Mouse (Mus musculus) left cerebral cortex, adult 9 months (tissue): Measurements from ENCODE around the gene Bcl2l11.
A peak's percentile ranks its signal among the peaks of the same experiment; 100 is the strongest.

Source experiments
- DNase-seq, 2 experiments: peaks; one replicate each; pipeline ENCODE4 v3.0.0; 2022; ENCODE audit warnings: low spot score in 2 of 2

Gene Bcl2l11

DNA sequence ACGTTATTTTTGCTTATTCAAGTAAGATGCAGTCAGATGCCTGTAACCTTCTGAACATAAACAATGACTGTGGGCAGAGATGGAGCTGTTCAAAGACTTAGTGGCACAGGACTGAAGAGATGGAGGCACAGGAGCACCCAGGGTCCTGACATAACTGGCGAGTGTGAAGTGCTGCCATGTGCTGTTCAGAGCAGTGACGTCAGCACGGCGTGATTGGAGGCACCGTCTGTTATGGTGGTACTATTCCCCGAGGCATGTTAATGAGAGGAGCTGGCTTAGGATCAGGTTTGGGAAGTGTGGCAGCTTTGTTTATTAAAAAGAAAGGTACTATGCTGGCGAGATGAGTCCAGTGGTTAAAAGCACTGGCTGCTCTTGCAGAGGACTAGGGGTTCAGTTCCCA, 13.1 kb downstream of the Bcl2l11 start:
- DNase-seq, result no peak

DNA sequence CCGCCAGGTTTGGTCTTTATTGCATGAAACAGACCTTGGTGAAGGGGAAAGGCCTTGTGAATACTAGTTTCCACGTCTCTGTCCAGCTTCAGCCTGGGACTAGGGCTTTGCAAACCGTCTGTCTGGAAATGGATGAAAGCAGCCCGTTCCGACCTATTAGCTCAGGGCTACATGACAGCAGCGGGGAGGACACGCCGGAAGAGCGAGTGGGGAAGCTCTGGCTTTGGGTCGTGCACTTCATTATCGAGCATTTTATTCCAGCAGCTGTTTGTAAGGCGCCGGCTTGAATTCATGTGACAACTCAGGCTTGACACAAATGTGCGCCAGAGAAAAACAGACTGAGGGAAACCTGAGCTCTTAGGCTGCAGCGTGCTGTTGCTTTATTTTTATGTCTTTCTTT, 13.9 kb downstream of the Bcl2l11 start:
- no peak for DNase-seq

DNA sequence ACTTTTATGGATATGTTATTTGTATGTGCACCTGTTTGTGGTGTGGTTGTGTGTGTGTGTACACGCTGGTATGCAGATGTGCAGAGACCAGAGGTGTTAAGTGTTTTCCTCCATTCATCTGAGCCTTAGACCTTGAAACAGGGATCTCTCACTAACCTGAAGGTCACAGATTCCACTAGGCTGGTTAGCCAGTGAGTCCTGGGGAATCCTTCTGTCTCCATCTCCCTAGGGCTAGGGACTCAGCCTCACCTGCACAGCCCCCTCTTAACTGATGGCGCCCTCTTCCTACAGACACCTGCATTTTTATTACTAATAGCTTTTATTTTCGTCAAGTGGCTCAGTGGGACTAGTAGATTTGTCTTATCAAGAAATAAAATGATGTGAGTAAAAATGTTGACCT, 14.3 kb downstream of the Bcl2l11 start:
- no peak for DNase-seq

DNA sequence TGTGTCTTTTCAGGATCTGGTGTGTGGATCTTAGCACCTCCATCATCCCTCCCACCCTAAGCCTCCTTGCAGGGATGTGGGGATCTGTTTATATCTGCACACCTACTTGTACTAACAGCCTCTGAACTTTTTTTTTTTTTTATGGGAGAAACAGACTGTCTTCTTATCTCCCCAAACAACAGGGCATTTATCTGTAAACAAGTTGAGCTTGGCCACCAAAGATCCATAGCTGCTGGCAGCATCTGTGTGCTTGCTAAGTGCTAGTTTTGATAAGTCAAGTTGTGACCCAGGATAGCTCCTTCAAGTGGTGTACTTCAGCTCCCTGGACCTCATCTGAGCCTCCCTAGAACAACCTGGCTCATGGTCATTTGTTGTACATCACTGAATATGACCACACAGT, 18.2 kb downstream of the Bcl2l11 start:
- DNase-seq, result no peak

DNA sequence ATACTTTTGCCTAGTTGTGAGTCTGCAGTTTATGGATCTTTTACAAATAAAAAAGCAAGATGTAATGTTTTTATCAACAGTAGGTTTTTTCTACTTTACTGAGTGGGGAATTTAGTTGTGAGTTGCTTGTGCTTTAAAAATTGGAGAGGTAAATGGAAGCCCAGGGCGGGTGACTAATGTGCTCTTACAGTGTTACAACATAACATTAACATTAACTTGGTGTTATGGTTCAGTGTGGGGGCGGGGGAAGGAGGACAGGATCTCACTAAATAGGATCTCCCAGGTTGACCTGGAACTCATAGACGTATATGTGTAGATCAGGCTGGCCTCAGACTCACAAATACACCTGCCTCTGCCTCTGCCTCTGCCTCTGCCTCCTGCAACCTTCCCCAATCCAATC, 19.6 kb downstream of the Bcl2l11 start:
- DNase-seq, result no peak

DNA sequence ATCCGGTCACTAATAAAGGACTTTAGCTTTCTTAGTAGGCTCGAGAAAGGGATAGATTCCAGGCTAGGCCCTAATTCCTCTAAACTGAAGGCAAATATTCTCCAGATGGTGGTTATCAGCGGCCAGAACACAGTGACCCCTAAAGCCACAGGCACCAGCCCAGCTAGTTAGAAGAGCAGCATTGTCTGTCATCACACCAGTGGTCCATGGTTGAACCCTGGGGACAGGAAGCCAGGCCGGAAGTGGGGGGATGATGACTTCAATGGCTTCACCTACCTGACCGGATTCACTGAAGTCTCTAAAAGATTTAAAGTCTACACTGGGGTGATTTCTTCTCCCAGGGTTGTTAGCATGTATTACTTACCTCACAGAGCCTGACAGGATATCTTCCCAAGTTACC, 23.8 kb downstream of the Bcl2l11 start:
- DNase-seq, result no peak

DNA sequence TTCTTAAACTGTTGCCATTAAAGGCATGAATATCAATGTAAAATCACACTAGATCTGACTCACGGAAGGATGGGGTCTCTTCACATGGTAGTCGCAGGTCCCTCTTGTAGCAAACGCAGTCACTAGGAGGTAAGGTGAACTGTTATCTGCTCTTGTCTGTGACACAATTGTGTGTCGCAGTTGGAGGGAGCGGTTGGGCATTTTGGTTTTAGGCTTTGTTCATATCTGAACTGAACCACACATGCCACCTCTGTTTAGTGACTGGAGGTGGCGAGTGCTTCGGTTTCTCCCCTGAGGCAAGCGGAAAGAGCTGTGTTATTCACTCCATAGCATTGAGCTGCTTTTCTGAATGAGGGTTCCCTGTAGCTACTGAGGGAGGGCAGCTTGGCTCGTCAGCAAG, 26.4 kb downstream of the Bcl2l11 start:
- no peak for DNase-seq

DNA sequence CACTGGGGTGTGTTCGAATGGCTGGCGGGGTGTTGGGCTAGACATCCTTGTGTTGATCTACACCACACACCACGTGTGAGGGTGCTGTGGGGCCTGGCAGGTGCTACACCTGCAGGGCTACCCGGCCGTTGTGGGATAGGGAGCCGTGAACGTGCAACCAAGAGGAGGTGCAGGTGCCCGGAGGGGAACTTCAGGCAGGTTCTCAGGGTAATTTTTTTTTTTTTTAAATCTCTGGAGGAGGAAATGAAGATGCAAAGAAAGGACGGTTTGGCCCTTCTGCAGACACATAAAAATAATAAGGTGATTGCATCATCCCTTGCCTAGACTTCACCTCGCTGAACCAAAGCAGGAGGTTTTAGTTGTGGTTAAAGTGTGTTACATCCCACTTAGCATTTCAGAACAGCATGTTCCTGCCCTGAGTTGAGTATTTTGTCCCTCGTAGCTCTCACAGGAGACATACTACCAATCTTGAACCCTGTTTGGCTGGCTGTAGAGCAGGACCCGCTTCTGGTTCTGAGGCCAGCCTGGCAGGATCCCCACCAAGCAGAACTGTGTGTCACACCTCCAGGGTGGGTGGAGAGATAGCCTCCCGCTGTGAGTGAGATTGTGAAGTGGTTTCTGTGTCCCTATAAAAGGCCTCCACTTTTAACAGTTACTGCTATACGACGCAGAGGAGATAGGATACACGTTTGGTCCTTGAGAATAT, 27.2 kb downstream of the Bcl2l11 start:
- DNase-seq, result no peak

DNA sequence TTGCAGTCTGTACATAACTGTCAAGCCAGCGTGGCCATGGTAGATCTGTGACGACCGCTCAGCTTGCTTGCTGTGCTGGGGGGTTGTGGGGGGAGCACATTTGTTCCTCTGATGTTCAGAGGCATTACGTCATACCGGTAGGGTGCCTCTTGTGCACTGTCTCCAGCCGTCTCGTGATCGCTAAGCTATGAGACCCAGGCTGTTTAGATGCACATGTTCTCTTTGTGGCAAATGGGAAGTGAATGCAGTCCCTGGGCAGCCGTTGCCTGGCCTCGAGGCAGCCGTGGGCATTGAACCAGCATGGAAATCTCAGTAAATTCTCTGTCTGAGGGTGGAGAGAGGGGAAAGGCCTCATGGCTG, 27.7 kb downstream of the Bcl2l11 start:
- no peak for DNase-seq

DNA sequence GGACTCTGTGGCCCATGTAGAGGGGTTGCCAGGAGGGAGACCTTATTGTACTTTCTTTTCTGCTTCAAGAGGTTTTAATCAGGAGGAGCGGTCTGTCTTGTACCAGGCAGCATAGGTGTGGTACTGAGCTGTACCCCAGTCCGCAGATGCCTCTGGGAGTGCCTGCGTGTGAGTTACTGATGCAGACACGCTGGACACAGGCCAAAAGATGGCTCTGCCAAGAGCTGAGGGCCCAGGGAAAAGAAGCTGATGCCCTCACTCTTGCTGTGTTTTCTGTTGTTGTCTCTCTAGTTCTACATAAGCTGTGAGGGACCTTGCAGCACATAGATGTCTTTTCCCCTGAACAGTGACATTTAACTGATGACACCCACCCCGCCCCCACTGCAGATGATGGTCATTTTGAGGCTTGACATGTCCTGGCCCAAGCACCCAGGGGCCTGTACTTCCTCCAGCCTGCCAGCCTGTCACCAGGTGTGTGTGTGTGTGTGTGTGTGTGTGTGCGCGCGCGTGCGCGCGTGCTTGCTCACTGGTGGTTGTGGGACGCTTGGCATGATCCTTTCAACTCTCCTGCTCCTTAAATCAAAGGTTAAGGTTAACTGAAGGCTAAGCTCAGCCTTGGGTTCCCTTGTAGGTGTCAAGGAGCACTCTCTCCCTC, 29.7 kb downstream of the Bcl2l11 start:
- DNase-seq, result no peak

DNA sequence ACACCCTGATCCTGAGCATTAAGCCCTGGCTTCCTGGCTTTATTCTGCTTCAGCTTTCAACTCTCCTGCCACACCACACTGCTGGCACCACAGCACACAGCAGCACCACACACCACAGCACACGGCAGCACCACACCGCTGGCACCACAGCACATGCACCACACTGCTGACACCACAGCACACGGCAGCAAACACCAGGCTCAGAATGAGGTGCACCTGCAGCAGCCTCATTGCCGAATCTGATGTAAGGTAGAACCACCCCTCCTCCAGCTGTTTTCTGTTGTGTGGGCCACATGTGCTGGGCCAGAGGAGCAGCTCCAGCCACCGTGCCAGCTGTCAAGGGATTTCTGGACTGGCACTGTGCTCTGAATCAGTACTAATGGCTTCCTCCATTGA, 30.2 kb downstream of the Bcl2l11 start:
- DNase-seq, result no peak

DNA sequence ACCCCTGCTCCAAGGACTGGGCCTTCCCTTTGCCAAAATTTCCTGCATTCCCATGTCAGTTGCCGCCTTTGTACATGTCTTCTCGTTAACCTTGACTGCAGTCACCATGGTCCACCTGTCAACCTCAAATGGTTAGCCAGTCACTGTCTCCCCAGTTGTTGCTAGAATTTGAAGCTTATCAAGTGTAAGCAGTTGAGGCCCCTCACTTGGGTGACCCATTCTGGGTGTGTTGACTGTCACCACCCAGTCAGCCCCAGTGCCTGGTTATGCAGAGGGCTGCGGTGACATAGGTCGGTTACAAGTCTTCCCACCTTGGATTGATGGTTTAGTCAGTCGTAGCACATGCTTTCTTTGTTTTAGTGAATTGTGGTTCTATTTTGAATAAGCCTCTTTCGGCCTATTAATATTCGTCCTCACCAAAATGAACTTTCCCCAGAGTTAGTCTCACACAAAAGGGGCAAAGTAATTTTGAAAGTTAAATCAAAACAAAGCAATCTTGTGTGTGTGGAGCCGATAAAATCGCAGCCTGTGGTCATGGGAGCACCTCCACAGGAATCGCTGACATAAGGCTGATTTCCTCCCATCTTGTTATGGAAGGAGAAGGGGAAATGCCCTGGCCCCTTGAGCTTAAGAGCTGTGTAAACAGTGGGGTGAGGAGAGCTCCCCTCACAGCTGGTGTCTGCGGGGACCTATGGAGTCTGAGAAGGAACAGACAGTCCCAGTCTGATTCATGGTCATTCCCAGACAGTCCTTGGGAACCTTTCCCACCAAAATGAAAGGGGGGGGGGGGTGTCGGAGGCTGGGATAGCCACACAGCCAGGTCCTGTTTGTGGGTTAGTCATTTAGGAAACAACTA, 30.9 kb downstream of the Bcl2l11 start:
- DNase-seq, result no peak

DNA sequence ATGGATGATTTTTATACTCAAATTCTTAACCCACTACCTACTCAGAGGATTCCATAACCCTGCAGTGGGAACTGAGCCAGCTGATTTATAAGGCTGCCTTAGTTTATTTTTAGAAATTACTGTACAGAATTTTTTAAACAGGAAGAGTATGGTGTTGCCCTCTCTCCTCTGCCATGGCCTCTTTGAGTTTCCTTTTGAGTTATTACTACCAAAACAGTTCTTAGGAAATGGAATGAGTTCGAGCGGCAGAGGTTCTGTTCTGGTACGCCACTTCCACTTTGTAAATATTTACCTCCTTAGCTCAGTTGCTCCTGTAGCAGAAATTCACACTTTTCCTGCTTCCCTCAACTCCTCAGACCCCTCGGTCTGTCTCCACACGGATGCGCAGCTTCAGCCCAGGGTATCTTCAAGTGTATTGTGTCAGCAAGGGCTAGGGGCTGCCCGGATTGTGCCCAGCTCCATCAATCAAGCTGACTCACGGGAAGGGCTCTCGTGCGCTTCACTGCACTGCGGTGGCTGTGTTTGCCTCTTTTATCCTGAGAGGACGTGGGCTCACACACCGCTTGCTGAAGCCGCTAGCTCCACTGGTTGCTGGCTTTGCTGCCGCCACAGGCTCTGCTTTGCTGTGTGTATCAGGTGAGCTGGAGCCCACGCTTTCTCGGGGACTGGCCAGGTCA, 33.0 kb downstream of the Bcl2l11 start:
- no peak for DNase-seq

DNA sequence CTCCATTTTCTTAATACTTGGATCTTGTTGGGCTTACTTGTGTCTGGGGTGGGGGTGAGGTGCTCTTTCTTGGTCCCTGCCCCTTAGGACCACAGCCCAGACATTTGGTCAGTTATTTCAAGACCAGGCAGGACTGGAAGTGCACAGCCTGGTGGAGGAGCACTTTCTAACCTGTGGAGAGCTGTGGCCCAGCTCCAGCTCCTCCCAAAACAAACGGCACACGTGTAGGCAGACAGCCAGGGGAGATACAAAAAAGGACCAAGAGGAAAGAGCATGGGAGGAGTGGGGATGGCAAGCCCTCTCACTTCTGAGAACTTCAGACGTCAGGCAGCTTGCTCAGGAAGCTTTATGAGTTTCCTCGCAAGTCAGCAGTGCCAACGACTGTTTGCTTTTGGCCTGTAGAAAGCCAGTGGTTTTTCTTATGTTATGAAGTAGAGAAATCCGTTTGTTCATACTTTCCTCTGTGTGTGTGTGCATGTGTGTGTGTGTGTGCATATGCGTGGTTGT, 33.8 kb downstream of the Bcl2l11 start:
- no peak for DNase-seq

DNA sequence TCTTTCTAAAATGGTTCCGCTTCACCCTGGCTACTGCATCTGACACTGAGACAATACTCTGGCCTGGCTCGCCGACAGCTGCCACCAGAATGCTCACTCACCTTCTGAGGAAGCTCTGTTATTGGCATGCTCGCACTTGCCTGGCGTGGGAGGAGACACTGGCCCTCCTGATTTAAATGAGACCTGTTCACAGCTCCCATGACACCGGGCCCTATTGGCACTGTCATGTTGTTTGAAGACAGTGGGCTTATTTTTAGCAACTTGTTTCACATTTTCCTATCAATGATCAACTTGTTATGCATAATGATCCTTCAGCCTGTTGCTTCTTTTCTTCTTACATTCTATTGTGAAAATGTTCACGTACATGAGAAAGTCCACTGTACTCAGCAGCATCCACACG, 37.3 kb downstream of the Bcl2l11 start:
- no peak for DNase-seq

DNA sequence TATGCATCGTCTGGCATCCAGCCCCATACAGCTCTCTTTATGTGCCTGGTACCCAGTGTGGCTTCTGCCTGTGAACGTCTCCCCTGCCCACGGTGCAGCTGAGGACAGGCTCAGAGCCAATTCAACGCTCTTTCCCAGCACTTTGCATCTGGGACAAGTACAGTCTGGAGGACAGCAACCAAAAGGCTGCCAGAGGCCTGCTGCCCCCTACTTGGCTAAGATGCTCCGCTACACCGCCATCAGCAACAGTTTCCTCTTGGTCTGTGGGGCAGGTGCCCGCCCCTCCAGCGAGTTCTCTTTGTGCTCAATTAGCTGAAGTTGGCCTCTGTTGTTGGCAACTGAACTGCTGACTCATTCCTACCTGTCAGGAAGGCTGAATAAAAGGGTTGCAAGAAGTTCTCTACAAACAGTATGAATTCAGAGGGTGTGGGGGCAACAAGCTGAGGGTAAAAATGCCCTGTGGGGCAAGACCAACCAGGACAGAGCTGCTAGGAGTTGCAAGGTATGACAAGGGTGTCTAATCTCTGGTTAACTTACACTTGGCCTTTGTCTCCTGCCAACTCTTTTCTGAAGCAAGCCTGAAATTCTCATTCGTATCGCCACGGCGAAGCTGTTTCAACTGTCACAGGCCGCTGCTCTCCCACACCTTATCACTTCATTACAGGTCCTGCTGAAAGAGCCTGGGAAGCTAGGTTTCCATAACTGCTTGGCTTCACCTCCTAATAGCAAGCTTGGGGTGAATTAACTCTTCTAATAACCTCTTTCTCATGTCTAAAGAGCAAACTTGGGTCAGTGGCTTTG, 41.0 kb downstream of the Bcl2l11 start:
- peak; percentile 8 to 40 for DNase-seq

DNA sequence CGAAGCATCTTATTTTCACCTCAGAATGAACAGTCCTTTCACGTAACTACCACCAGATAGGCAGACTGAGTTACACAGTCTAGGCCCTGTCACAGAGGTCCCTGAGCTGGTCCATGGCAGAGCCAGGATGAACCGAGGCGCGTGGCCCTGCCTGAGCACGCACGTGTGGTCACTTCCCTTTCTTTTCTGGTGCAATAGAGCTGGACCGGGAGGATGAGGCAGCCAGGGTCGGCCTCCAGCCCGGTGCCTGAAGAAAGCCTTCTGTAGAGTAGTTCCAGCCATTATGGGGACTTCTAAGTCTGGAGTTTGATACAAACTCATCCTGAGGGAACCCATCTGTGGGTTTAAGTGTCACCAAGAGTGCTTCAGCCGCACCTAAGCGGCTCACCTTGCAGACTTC, 42.1 kb downstream of the Bcl2l11 start:
- DNase-seq, result no peak

DNA sequence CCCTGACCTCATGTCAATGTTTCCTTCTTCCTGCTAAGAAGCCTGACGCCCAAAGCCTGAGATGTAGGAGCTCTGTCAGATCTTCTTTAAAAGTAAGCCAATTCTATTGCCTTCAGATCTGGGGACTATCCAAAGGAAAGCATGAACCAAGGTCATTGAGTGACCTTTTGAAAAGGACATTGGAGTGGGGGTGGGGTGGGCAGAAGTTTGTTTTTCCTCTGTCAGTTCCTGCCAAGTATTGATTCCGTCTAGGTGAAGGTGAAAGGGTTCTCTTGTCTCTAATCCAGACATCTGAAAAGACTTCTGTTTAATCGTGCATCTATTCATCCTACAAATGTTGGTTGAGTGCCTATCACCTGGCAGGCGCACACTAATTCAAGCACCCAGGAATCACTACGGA, 43.6 kb downstream of the Bcl2l11 start:
- no peak for DNase-seq

DNA sequence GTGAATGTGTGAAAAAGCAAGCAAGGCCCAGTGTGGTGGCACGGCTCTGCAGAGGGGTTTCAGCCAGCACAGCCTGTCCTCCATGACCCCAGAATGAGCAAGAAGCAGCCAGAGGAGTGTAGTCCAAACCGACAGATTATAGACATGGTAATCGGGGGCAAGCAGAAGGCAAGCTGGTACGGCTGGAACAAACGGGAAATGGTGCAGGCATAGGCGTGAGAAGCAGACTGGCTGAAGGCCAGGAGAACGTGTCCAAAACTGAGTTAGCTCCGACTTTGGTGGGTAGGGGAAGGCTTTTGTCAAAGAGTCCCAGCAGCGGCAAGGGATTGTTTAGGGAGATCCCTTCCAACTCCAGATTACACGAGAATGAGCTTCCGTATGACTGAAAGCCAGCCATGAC, 44.1 kb downstream of the Bcl2l11 start:
- DNase-seq, result no peak

DNA sequence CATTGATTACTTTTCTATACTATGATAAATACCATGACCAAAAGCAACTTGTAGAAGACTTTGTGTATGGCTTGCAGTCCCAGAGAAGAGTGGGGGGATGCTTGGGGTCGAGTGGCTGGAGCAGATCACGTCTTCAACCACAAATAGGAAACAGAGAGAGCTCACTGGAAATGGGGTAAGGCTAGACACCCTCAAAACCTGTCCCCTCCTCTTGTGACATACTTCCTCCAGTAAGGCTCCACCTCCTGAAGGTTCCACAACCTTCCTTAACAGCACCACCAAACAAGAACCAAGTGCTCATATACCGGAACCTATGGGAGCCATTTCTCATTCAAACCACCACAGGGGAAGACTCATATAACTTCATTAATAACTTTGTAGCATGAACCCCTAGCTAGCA, 44.8 kb downstream of the Bcl2l11 start:
- DNase-seq, result no peak

DNA sequence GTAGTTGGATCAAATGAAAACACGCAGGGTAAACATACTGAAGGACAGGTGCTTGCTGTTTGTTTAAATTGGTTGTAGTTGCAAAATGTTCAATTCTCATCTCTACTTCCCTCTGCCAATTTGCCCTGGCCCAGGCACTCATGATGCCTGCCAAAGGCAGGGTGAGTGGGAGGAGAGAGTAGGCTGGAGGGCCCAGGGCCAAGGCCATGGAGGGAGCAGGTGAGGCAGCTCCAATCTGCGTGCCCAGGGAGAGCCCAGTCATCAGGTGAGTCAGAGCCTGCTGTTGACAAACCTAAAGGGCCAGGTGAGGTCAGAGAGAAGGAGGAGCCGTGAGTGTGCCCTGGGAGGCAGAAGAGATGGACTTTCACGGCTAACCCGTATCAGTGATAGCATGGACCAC, 46.4 kb downstream of the Bcl2l11 start:
- DNase-seq, result peak in 1 of 2 experiments; percentile 45
